Mouse (Mus musculus): Measurements from ENCODE around the gene Dpy30. TPM values are rescaled to one million over a fixed set of nuclear protein-coding genes. Genes with fewer than 3 reads are reported as not detected.

Gene Dpy30
- total RNA-seq, 2 experiments from 2014 or later: 42.6 to 45.6 TPM

DNA sequence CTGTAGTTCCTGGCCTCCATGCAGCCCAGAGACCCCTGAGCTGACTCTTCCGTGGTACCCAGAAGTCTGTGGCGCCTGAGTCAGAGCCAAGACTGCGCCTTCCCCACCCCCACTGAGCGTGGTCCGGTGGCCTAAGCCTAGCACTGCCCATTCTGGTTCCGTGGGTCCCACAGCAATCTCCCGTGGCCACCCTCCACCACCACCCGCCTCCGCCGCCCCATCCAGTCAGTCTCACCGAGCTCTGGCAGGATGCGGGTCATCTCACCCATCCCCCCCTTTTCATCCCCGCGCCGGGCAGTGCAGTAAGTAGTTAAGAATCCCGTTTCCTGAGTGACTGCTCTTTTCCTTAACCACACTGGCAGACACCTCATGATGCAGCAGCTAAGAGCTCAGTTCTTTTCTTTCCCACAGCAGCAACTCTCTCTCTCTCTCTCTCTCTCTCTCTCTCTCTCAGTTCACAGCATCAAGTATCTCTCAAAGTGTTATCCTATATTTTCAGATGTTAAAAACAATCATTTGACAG lies 51.0 kb downstream of the Dpy30 start:
- DNase-seq (ENCODE audit: extremely low spot score in 1 of 2, low spot score in 2 of 2): no peak
- no peak for TF ChIP-seq CTCF (IDR thresholded peaks at IDR 0.05)
- Histone ChIP-seq H3K27ac (no peak overlapping the region), H3K4me3 (no peak overlapping the region)
- intact Hi-C loops (cut with DNase I): no loop called here

DNA sequence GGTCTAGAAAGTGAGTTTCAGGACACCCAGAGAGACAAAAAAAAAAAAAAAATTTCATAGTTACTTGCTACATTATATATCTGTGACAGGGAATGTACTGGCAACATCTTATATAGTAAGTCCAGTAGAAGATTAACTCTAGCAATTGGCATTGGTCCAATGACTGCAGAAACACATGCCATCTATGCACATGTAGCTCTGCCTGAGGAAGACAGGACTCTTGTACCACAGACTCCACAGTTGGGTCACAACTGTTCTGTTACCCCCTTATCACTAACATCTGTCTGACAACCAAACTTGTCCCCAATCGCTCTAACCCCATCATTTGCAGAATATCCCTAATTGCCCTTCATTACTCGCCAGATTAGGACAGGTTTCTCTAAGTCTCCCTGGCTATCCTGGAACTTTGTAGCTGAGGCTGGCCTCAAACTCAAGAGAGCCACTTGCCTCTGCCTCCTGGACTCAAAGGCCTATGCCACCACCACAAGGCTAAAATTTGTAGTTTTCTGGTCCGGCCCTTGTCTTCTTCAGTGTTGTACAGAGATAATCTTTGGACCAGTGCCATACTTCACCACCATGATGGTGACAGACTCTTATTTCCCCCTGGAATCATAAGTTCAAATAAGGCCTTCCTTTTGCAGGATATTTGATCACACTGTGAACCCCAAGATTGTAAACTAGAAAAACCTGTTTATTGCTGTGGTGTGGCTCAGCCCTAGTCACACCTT lies 52.0 kb downstream of the Dpy30 start:
- TF ChIP-seq CTCF (IDR thresholded peaks at IDR 0.05): no peak
- no peak for DNase-seq (ENCODE audit: extremely low spot score in 1 of 2, low spot score in 2 of 2)
- H3K4me3 ChIP-seq: no peak overlapping the region
- H3K27ac ChIP-seq: no peak overlapping the region
- intact Hi-C loops (cut with DNase I): no loop called here

DNA sequence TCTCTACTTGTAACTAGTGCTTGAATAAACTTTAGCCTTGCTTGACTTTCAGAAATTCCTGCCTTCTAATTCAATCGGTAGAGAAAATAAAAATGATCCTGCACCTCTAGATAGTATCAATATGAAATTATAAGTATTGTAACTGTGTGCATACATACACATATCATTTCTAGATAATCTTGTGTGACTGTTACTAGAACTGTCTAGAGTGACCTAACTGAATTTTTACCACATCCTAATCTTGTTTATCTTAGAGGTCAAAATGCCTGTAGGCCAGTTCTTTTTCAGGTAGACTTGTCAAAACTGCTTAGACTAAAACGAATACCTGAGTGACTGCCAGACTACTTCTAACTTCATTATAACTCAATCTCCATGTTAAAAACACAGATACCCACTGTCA lies 53.5 kb downstream of the Dpy30 start:
- no peak for DNase-seq (ENCODE audit: extremely low spot score in 1 of 2, low spot score in 2 of 2)
- Histone ChIP-seq H3K27ac (no peak overlapping the region), H3K4me3 (no peak overlapping the region)
- no peak for TF ChIP-seq CTCF (IDR thresholded peaks at IDR 0.05)
- intact Hi-C loops (cut with DNase I): no loop called here

DNA sequence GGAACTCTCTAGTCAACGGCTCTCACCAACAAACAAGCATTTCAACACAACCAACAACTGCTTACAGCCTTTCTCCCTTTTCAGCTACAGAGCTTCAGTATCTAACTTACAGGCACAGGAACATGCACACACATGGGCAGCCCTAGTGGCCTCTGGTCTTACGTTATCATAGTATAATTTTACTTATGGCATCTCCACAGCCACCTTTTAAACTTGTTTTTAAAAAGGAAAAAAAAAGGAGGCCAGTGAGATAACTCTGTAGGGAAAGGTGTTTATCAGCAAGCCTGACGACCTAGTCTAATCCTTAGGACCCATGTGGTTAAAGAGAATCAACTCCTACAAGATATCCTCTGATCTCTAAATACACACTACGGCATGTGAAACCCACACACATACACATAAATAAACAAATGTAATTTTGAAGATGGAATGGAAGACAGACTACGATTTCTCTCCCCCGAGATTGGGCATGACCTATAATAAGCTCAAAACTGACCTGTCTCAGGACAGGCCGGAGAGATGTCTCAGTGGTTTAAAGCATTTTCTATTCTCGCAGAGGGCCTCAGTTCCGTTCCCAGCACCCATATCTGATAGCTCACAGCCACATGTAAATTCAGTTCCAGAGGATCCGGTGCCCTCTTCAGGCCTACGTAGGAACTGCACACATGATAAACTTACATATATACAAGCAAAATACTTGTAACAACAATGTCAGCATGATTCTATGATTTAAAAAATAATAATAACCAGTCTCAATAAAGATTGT lies 56.1 kb downstream of the Dpy30 start:
- Histone ChIP-seq H3K4me3 (no peak overlapping the region), H3K27ac (no peak overlapping the region)
- TF ChIP-seq CTCF (IDR thresholded peaks at IDR 0.05): peak; percentile 38
- DNase-seq (ENCODE audit: extremely low spot score in 1 of 2, low spot score in 2 of 2): no peak
- intact Hi-C loops (cut with DNase I): no loop called here

DNA sequence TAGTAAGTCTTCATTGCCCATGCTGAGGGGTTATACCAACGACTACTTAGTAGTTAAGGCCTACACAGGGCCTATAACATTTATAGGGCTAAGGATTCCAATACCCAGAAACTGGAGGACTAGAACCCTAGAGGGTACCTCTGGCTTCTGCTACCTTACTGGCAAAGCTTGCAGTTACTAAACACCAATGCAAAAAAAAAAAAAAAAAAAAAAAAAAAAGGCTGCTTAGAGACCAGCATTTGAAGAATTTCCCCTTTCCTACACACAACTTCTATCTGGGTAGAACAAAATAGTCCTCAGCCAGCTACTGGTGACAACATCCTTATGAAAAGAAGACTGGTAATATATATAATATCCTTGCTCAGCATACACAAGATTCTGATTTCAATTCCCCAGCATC lies 58.1 kb downstream of the Dpy30 start:
- intact Hi-C loops (cut with DNase I): no loop called here
- H3K27ac ChIP-seq: no peak overlapping the region
- H3K4me3 ChIP-seq: no peak overlapping the region
- DNase-seq (ENCODE audit: extremely low spot score in 1 of 2, low spot score in 2 of 2): no peak
- no peak for TF ChIP-seq CTCF (IDR thresholded peaks at IDR 0.05)

DNA sequence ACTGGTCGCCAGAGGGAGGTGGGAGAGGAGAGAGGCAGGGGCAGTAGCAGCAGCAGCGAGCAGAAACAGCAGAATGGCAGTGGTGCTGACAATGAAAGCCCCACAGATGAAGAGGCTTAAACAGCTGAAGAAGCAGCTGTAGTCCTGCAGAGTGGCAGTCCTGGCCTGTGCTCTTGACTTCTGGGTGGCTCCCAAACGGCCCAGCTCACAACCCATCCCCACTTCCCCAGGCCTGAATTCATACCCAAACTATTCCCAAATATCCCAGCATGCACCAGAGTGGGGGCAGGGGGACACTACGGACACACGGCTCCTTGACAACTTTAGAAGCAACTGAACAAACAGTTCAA lies 58.6 kb downstream of the Dpy30 start:
- H3K4me3 ChIP-seq: no peak overlapping the region
- TF ChIP-seq CTCF (IDR thresholded peaks at IDR 0.05): no peak
- H3K27ac ChIP-seq: peak overlapping the region; percentile 10; the same call in 1 of the 2 replicates
- DNase-seq (ENCODE audit: extremely low spot score in 1 of 2, low spot score in 2 of 2): no peak
- intact Hi-C loops (cut with DNase I): no loop called here

DNA sequence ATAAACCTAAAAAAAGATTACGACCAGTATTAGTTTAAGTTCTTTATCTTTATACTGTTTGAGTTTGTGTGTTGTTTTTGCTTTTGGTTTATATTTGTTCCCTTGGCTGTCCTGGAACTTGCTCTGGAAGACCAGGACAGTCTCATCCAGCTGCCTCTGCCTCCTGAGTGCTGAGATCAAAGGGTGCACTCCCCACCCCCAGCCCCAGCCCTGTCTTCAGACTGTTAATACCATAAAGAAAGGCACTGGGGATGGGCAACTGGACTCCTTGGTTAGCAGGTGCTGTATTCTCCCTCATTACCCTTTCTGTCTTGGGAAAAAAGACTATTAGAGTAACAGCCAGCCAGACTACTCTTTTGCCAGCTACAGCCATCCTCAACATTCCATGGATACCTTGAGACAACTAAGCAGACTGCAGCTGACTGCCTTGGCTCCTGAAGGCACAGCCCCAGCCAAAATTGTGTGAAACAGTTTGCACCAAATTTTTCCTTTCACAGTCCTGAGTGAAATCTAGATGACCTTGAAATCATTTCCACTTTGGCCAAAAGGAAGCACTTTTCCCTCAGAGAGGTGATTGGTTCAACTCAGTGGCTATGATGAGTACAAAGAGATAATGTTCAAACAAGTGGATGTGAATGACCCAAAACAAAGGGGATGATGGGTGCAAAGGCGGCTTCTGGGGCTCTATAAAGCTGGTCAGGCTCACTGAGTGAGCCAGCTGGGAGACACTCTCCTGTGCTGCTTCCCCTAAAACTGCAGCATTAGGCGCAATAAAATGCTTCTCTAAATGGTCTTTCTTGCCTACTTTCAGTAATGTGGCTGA lies 59.2 kb downstream of the Dpy30 start:
- Histone ChIP-seq H3K4me3 (no peak overlapping the region), H3K27ac (peak overlapping the region; percentile 10; the same call in 1 of the 2 replicates)
- intact Hi-C loops (cut with DNase I): no loop called here
- no peak for DNase-seq (ENCODE audit: extremely low spot score in 1 of 2, low spot score in 2 of 2)
- TF ChIP-seq CTCF (IDR thresholded peaks at IDR 0.05): no peak

DNA sequence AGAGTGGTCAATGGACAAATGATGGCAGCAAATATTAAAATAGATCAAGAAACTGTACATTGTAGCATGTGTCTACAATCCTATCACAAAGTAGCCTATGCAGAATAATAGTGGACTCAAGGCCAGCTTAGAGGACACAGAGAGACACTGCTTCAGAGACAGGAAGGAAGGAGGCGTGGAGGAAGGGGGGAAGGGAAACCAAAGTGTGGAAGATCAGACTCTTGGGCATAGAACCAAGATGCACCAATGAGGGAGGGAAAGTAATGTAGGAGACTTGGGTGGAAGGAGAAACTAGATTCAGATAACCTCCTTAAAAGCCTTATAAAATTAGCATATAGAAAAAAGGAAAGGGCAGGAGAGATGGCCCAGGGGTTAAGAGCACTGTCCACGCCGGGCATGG lies 61.3 kb downstream of the Dpy30 start:
- no peak for TF ChIP-seq CTCF (IDR thresholded peaks at IDR 0.05)
- intact Hi-C loops (cut with DNase I): no loop called here
- Histone ChIP-seq H3K27ac (no peak overlapping the region), H3K4me3 (no peak overlapping the region)
- DNase-seq (ENCODE audit: extremely low spot score in 1 of 2, low spot score in 2 of 2): no peak

Other genes starting within 250 kb of the Dpy30 start
- 10 to 100 TPM; 43.3 to 46.9 TPM for gene Memo1, start 28.4 kb downstream of the Dpy30 start, total RNA-seq (2021)
- gene Spast, start 15.0 kb upstream of the Dpy30 start, total RNA-seq (2021): 10 to 100 TPM; 53.4 to 55.1 TPM
- 10 to 100 TPM; 12.6 to 15.6 TPM for gene Slc30a6, start 71.7 kb upstream of the Dpy30 start, total RNA-seq (2021)
- under 1 TPM; 0.16 to 0.41 TPM for gene Nlrc4, start 135.2 kb upstream of the Dpy30 start, total RNA-seq (2021)
- 10 to 100 TPM; 76.7 to 89.5 TPM for gene Yipf4, start 165.5 kb upstream of the Dpy30 start, total RNA-seq (2021)
- 100 to 1,000 TPM; 132 to 144 TPM for gene Birc6, start 204.4 kb upstream of the Dpy30 start, total RNA-seq (2021)